Mouse (Mus musculus) thymus, adult 2 months (tissue): ENCODE results near the gene Tfeb. TPM values are rescaled to one million over a fixed set of nuclear protein-coding genes. Genes with fewer than 3 reads are reported as not detected.
A peak's percentile ranks its signal among the peaks of the same experiment; 100 is the strongest.

ENCODE experiments used
- DNase-seq: peaks from one replicate; pipeline ENCODE4 v3.0.0; 2021
- H3K27ac ChIP-seq: fragments of 200-500 bp; 2 replicates; pipeline ENCODE4 v1.5.1; 2012; ENCODE audit warnings: low read length, control low read depth; ENCODE audit not compliant: control insufficient read depth, insufficient read depth
- H3K27me3 ChIP-seq: fragments of 200-500 bp; 2 replicates; pipeline ENCODE4 v1.6.1; 2012; ENCODE audit warnings: mild to moderate bottlenecking, low read length, moderate library complexity, mixed read lengths; ENCODE audit not compliant: control insufficient read depth, insufficient read depth
- H3K36me3 ChIP-seq: fragments of 200-500 bp; 2 replicates; pipeline ENCODE4 v1.6.1; 2012; ENCODE audit warnings: mild to moderate bottlenecking, low read length, moderate library complexity; ENCODE audit not compliant: control insufficient read depth, insufficient read depth
- H3K4me1 ChIP-seq: fragments of 200-500 bp; replicated peaks from 2 replicates; pipeline ENCODE4 v1.6.1; 2012; ENCODE audit warnings: low read length; ENCODE audit not compliant: control insufficient read depth, insufficient read depth
- H3K4me3 ChIP-seq: fragments of 200-500 bp; 2 replicates; pipeline ENCODE4 v1.5.1; 2012; ENCODE audit warnings: mild to moderate bottlenecking, low read length, control low read depth, moderate library complexity; ENCODE audit not compliant: control insufficient read depth, insufficient read depth
- CTCF ChIP-seq: fragments of 200-500 bp; IDR thresholded peaks from 2 replicates; pipeline ENCODE4 v1.5.1; 2012; ENCODE audit warnings: mild to moderate bottlenecking, control low read depth, low read length, moderate library complexity, borderline replicate concordance; ENCODE audit not compliant: control insufficient read depth, poor library complexity, insufficient read depth; ENCODE audit errors: extremely low read depth
- POLR2A ChIP-seq: fragments of 200-500 bp; IDR thresholded peaks from 2 replicates; pipeline ENCODE4 v1.6.1; 2012; ENCODE audit warnings: mild to moderate bottlenecking, low read length, control low read depth, moderate library complexity; ENCODE audit not compliant: control insufficient read depth, poor library complexity, insufficient read depth; ENCODE audit errors: extremely low read depth
- WGBS: fragments of 180-500 bp; shearing (Covaris S2); methylation state at CpG from one replicate; pipeline ENCODE4 v1.1.7; 2018; 5-methylcytosine and 5-hydroxymethylcytosine counted together
- polyA plus RNA-seq: library from polyadenylated mRNA; depleted of rRNA; stranded (reverse); fragments of >200 nt; gene quantifications from 2 replicates; pipeline ENCODE4 v1.2.3, GENCODE M21; 2012

Tfeb gene
- polyA plus RNA-seq, 1 experiment, result 25.3 TPM

DNA sequence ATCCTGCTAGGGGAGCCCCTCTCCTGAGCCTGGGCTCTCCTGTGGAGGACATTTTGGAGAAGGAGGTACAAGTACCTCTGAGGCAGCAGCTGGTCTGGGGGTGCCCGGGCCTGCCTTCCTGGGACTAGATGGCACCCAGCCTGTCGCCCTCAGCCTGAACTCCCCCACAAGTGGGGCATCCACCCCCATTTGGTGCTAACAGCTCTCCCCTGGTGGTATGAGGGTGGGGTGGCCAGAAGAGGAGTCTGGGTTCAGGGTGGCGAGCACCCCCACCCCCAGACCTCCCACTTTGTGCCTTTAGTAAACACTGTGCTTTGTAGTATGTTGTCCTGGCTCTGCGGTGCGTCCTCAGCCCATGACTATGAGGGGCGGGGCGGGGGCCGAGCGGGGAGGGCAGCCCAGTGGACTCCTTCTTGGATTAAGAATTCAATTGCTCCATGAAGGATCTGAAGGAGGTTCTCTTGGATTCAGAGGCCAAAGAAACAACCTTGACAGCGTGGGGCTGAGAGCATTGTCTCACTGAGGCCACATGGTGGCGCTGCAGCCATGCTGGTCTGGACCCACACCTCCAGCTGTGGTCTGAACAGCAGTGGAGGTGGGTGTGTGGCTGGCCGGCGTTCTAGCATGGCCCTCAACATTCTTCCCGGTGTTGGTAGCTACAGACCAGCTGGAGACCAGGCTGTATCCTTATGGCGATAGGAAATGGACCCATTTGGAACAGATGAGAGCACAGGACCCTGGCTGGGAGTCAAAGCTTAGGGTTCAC, 55.5 kb downstream of the Tfeb start:
- Histone ChIP-seq H3K27me3 (no peaks in the 10 kb centered on the region), H3K4me3 (no peak overlapping the region), H3K36me3 (no peaks in the 10 kb centered on the region), H3K4me1 (no peaks in the 10 kb centered on the region), H3K27ac (no peak overlapping the region)
- 51% methylated on average over 15 of the region's 15 CpGs for WGBS
- peak; percentile 88 for TF ChIP-seq CTCF
- no peak for TF ChIP-seq POLR2A
- DNase-seq, result peak; percentile 53

GRCm38 (mm10) chr17:47793377-47793776, 56.5 kb downstream of the Tfeb start:
- TF ChIP-seq POLR2A (no peak), CTCF (peak; percentile 90)
- 8% methylated on average over 9 of the region's 9 CpGs for WGBS
- Histone ChIP-seq H3K27me3 (no peaks in the 10 kb centered on the region), H3K27ac (no peak overlapping the region), H3K36me3 (no peaks in the 10 kb centered on the region), H3K4me3 (no peak overlapping the region), H3K4me1 (no peaks in the 10 kb centered on the region)
- peak; percentile 86 for DNase-seq

DNA sequence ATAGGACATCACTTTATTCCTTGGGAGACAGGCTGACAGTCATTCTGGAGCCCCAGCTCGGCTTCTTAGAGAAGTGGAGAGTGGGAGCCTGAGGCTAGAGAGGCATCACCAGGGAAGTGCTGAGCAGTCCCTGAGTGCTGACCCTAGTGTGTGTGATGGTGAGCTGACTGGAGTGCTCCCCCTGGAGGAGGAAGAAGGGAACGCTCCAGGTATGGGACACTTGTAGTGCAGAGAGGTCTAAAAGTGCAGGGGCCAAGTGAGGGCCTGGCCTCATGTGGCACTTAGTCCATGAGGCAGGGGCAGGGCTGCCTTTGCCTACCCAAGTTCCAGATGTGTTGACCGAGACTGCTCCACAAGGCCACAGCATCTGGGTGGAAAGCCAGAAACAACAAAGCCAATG, 58.6 kb downstream of the Tfeb start:
- TF ChIP-seq POLR2A (no peak), CTCF (peak; percentile 65; the same call in 1 of the 2 replicates)
- no peak overlapping the region for H3K27ac ChIP-seq
- H3K4me3 ChIP-seq, result no peak overlapping the region
- WGBS, result 66% methylated on average over 3 of the region's 3 CpGs
- H3K36me3 ChIP-seq, result no peaks in the 10 kb centered on the region
- DNase-seq, result peak; percentile 65
- no peaks in the 10 kb centered on the region for H3K4me1 ChIP-seq
- no peaks in the 10 kb centered on the region for H3K27me3 ChIP-seq

DNA sequence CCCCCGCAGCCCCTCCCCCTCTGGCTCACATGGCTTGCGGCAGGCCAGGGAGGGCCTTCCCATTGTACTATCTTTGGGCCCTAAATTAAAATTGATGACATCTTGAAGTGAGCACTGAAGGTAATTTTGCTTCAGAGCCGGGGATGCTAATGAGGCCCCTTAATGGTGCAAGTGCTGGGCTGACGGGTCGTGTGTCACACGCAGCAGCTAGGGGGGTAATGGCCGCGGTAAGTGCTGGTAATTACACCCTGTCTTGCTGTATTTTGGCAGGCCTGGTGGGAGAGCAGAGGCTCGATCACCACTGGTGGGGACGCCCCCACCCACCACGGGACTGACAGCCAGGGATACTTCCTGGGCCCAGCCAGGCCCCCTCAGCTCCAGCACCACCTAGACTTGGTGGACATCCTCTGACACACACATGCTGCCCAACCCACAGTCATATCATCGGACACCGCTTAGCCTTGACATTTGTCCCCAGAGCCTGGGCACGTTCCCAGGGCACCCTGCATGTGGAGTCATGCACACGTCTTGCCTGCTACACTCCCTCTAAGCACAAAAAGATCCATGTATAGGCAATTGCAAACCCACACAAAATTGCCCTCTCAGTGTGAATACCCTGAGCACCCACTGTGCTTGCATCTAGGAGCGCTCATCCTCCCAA, 59.5 kb downstream of the Tfeb start:
- DNase-seq, result no peak
- H3K27me3 ChIP-seq, result no peaks in the 10 kb centered on the region
- 91% methylated on average over 16 of the region's 16 CpGs for WGBS
- no peak overlapping the region for H3K4me3 ChIP-seq
- no peaks in the 10 kb centered on the region for H3K4me1 ChIP-seq
- H3K27ac ChIP-seq, result no peak overlapping the region
- no peak for TF ChIP-seq CTCF
- no peak for TF ChIP-seq POLR2A
- no peaks in the 10 kb centered on the region for H3K36me3 ChIP-seq

- Histone ChIP-seq H3K4me1 (no peaks in the 10 kb centered on the region), H3K27ac (no peak overlapping the region), H3K4me3 (no peak overlapping the region), H3K27me3 (no peaks in the 10 kb centered on the region), H3K36me3 (no peaks in the 10 kb centered on the region)
- WGBS, result 76% methylated on average over 4 of the region's 4 CpGs
- TF ChIP-seq CTCF (0 out of 2 replicates have a peak, but pooled peaks have one; percentile 20), POLR2A (no peak)
- DNase-seq, result peak; percentile 13
Measured at GRCm38 (mm10) chr17:47796968-47797367, 60.1 kb downstream of the Tfeb start.

DNA sequence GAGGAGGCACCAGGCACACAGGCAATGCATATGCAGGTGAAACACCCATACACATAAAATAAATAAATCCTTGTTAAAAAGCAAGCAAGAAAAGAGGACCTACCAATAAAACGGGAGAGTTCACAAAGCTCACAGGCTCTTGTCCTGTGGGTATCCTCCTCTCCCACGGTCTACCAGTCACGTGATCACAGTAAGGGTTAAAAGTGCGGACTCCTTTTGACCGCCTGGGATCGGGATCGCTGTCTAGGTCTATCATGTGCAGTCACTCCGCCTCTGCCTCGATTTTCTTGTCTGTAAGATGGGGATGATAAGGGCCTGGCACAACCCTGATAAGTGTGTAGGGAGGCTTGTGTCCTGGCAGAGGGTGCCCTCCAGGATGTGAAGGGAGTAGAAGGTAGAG, 60.6 kb downstream of the Tfeb start:
- no peaks in the 10 kb centered on the region for H3K27me3 ChIP-seq
- no peak overlapping the region for H3K27ac ChIP-seq
- H3K4me1 ChIP-seq, result no peaks in the 10 kb centered on the region
- DNase-seq, result no peak
- H3K36me3 ChIP-seq, result no peaks in the 10 kb centered on the region
- TF ChIP-seq CTCF, result no peak
- TF ChIP-seq POLR2A, result no peak
- H3K4me3 ChIP-seq, result no peak overlapping the region
- 92% methylated on average over 9 of the region's 9 CpGs for WGBS

- no peak for DNase-seq
- 8% methylated on average over 8 of the region's 8 CpGs for WGBS
- Histone ChIP-seq H3K27me3 (no peaks in the 10 kb centered on the region), H3K36me3 (no peaks in the 10 kb centered on the region), H3K4me3 (no peak overlapping the region), H3K27ac (no peak overlapping the region), H3K4me1 (peaks cover 5% of the 10 kb centered on the region; the same call in 1 of the 2 replicates)
- TF ChIP-seq POLR2A (no peak), CTCF (no peak)
Measured at GRCm38 (mm10) chr17:47802806-47803205, 66.0 kb downstream of the Tfeb start.
